Mouse (Mus musculus) regulatory T cell (primary cell): ENCODE data around the gene Ccdc186.
"Not testable (repeated sequence)": the region's sequence is repeated elsewhere in the genome, so short reads cannot be mapped to it uniquely, and the experiment has no call there.

Source experiments
- in situ Hi-C: fragments of 300-600 bp; cut with MboI, MseI; formaldehyde crosslinking; loops from one replicate; pipeline ENCODE4 v1.15.1; 2025; ENCODE audit warnings: high pct_unique_total_duplicates

Gene Ccdc186

DNA sequence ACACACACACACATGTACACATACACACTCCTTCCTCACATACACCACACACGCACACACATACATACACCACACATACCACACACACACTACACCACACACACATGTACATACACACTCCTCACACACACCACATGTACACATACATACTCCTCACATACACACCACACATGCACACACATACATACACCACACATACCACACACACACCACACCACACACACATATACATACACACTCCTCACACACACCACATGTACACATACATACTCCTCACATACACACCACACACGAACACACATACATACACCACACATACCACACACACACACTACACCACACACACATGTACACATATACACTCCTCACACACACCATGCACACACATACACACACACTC, 63.7 kb downstream of the Ccdc186 start:
- in situ Hi-C loops, result no loop called here

DNA sequence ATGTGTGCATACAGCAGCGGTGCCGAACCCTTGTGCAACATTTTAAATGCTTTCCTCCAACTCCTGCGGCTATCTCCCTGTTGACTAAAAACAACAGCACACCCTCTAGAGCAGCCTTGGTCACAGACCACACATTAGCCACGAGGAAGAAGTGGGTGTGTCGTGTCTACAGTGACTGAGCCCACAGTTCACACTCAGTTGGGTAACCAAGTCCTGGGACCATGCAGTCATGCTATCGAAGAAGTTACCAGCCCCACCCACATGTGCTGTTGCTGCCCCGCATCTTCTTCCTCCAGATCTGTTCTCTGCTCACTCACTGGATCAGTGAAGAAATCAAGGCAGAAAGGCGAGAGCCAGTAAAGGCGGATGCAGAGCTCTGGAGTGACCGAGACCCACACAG, 65.6 kb downstream of the Ccdc186 start:
- in situ Hi-C loops, result no loop called here

DNA sequence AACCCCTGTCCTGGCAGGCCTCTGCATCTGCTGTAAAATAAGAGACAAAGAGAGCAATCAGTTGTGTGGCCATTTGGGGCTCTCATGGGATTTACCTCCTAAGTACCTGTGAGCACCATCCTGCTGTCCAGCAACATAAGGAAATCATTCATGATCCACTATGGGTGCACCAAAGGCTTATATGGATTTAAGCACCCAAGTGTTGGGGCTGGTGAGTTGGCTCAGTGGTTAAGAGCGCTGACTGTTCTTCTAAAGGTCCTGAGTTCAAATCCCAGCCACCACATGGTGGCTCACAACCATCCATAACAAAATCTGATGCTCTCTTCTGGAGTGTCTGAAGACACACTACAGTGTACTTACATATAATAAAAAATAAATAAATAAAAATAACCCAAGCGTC, 67.5 kb downstream of the Ccdc186 start:
- in situ Hi-C loops, result not testable (repeated sequence)

DNA sequence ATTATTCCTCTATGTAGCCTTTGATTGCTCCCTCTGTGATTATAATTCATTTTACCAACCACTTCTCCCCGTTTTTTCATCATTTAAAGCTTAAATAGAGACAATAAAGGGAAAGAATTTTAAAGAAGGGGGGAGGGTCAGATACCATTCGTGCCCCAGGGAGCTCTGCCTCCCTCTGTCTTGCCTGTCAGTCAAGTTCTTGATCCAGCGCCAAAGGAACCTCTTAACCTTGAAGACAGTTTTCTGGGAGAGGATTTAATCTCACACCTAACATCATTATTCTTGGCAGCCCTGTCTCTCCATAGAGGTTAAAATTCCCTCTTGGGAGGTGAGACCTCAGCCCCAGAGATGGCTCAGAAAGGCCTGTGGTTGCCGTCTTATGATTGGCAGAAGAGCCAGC, 71.3 kb downstream of the Ccdc186 start:
- in situ Hi-C loops, result no loop called here

DNA sequence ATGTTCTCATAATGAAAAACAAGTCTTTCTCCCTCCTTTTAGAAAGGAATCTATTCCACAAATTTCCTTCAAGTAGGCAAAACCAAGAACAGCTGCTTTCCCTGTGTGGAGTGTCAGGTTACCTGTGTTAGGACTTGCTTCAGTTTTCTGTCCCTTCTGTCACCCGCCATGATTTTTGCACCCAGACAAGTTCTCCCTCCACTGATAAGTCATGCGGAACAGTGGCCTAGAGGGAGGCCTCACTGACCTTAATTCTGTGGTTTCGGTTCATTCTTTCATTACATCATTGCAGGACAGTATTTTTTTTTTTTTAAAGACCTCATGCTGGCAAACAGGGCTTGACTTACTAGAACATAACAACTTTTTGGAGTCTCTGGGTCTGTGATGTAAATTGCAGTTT, 72.6 kb downstream of the Ccdc186 start:
- in situ Hi-C loops, result no loop called here

DNA sequence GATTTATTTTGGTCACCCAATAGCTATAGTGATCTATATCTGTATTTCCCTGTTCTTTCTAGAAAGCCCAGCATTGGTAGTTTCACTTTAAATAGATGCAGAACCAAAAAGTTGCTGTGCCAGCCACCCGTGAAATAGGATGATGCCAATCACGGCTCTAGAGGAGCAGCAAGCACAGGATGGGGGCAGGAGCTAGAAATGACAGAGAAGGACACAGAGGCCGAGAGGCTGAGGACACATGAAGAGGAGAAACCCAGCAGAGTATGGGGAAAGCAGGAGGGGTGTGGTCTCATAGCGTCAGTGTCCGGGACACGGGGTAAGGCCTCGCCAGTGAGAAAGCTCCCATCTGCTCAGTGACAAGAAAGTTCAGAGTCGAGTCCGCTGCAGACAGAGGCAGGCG, 74.1 kb downstream of the Ccdc186 start:
- in situ Hi-C loops, result no loop called here

DNA sequence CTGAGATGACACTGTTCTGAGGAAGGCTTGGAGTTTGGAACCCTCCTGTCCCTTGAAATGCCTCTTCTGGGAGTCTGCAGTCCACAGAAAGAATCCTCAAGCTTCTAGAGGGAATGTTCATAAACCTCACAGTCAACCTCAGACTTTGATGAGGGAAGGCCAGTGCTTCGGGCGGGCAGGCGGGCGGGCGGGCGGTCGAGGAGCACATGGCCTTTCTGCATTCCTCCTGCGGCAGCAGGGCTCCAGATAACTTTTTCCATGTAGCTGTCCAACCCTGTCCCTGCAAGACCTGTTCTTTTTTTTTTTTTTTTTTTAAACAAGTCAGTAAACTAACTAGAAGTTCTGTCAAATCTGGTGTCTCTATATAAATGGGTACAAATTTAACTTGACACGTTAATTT, 75.4 kb downstream of the Ccdc186 start:
- in situ Hi-C loops, result no loop called here

DNA sequence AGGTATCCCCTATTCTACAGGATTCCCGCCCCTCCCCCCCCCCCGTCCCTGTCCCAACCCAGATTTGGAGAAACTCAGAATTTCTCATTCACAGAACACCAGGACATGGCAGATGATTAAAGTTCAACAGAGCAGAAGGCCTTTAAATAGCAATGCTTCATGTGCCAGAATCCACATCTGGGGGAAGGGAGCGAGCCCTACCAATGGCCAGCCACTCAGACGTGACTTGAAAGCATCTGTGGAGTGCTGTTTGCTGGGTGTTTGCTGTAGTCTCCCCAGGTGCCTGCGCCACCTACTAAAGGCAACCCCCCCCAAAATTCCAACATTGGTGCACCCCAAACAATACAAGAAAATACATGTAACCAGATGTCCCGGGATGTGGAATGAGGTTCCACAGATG, 76.5 kb downstream of the Ccdc186 start:
- in situ Hi-C loops, result no loop called here

DNA sequence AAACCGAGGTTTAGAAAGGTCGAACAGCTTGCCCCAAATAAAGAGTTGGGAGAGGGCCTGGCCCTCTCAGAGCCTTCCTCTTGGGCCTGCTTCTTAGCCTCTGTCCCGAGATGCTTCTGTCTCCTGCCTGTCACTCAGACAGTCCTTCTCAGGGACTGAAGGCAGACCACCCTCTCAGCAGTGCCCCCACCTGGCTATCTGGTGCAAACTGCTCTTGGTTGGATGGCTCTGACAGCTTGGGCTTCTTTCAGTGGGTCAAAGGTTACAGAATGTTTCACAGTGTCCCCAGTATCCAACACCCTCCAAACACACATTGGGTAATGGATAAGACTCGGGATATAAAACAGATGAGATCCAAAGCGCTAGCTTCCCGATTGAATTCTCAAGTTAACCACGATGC, 76.9 kb downstream of the Ccdc186 start:
- in situ Hi-C loops, result no loop called here
